Mouse (Mus musculus) midbrain, embryonic 10.5 days (tissue): ENCODE measurements around the gene Plch1. TPM values are rescaled to one million over a fixed set of nuclear protein-coding genes. Genes with fewer than 3 reads are reported as not detected.
A peak's percentile ranks its signal among the peaks of the same experiment; 100 is the strongest.

Source experiments
- DNase-seq: peaks from one replicate; pipeline ENCODE4 v3.0.0-alpha.2; 2017; ENCODE audit warnings: low spot score
- H3K27ac ChIP-seq: fragments of 300-500 bp; sonication (generic); replicated peaks from 2 replicates; pipeline ENCODE4 v1.5.1; 2016; ENCODE audit warnings: mild to moderate bottlenecking
- H3K27me3 ChIP-seq: fragments of 300-500 bp; sonication (generic); 2 replicates; pipeline ENCODE4 v1.6.1; 2016; ENCODE audit warnings: low read depth, mild to moderate bottlenecking; ENCODE audit not compliant: poor library complexity, severe bottlenecking
- H3K36me3 ChIP-seq: fragments of 300-500 bp; sonication (generic); 2 replicates; pipeline ENCODE4 v1.6.1; 2016; ENCODE audit warnings: mild to moderate bottlenecking, moderate library complexity
- H3K4me1 ChIP-seq: fragments of 300-500 bp; sonication (generic); 2 replicates; pipeline ENCODE4 v1.6.1; 2016
- H3K4me3 ChIP-seq: fragments of 300-500 bp; sonication (generic); 2 replicates; pipeline ENCODE4 v1.5.1; 2016; ENCODE audit warnings: mild to moderate bottlenecking, moderate library complexity
- H3K9me3 ChIP-seq: fragments of 300-500 bp; sonication (generic); replicated peaks from 2 replicates; pipeline ENCODE4 v1.6.1; 2016; ENCODE audit warnings: mild to moderate bottlenecking
- WGBS: fragments of 180-500 bp; shearing (Covaris S2); methylation state at CpG from one replicate; pipeline ENCODE4 v1.1.7; 2016; 5-methylcytosine and 5-hydroxymethylcytosine counted together
- polyA plus RNA-seq: library from polyadenylated mRNA; unstranded; fragments of >200 nt; fragmentation: Nextera tagmentation; extraction: Ambion mirVana; gene quantifications from 2 replicates; pipeline ENCODE4 v1.2.1, GENCODE M21; 2016

The Plch1 gene
- 27.5 and 33.1 TPM in 2 replicates for polyA plus RNA-seq

GRCm38 (mm10) chr3:63899309-63899695 is at the start of gene Plch1:
TSS of gene Plch1 (minus strand) at chr3:63899472.
- no peaks in the 10 kb centered on the region for H3K9me3 ChIP-seq
- peak within 1 kb of the TSS; percentile 92 for H3K4me3 ChIP-seq
- WGBS = 0% methylated on average over 12 of the region's 12 CpGs
- peaks cover 72% of the 10 kb centered on the region for H3K4me1 ChIP-seq
- DNase-seq = peak; percentile 94
- peaks cover 2% of the 10 kb centered on the region; the same call in 1 of the 2 replicates for H3K27me3 ChIP-seq
- H3K36me3 ChIP-seq = peaks cover 4% of the 10 kb centered on the region; the same call in 1 of the 2 replicates
- H3K27ac ChIP-seq = peak within 1 kb of the TSS; percentile 98

- 91% methylated on average over 2 of the region's 2 CpGs for WGBS
- H3K27ac ChIP-seq = no peak overlapping the region
- no peaks in the 10 kb centered on the region for H3K9me3 ChIP-seq
- no peaks in the 10 kb centered on the region for H3K4me1 ChIP-seq
- H3K27me3 ChIP-seq = no peaks in the 10 kb centered on the region
- H3K4me3 ChIP-seq = no peak overlapping the region
- peaks cover 15% of the 10 kb centered on the region for H3K36me3 ChIP-seq
- DNase-seq = no peak
These were observed 42.1 kb upstream of the Plch1 start for GRCm38 (mm10) chr3:63941204-63941850.

- no peaks in the 10 kb centered on the region for H3K9me3 ChIP-seq
- H3K4me3 ChIP-seq = no peak overlapping the region
- H3K27ac ChIP-seq = no peak overlapping the region
- DNase-seq = no peak
- H3K4me1 ChIP-seq = no peaks in the 10 kb centered on the region
- H3K27me3 ChIP-seq = no peaks in the 10 kb centered on the region
- H3K36me3 ChIP-seq = peaks cover 8% of the 10 kb centered on the region
- WGBS = 91% methylated on average over 2 of the region's 2 CpGs
These were observed 39.7 kb upstream of the Plch1 start for GRCm38 (mm10) chr3:63938928-63939327.

- H3K36me3 ChIP-seq = no peaks in the 10 kb centered on the region
- DNase-seq = peak; percentile 89
- H3K4me1 ChIP-seq = peaks cover 6% of the 10 kb centered on the region; the same call in 1 of the 2 replicates
- H3K27ac ChIP-seq = peak within 1 kb of the TSS; percentile 97
- WGBS = 5% methylated on average over 48 of the region's 48 CpGs
- H3K4me3 ChIP-seq = peak within 1 kb of the TSS; percentile 73
- no peaks in the 10 kb centered on the region for H3K9me3 ChIP-seq
- no peaks in the 10 kb centered on the region for H3K27me3 ChIP-seq
These were observed 29.9 kb upstream of the Plch1 start, which contains the start of gene E130311K13Rik for GRCm38 (mm10) chr3:63928878-63929859. TSS of gene E130311K13Rik (minus strand) at chr3:63929472.

GRCm38 (mm10) chr3:63919634-63920033 is 20.4 kb upstream of the Plch1 start:
- Histone ChIP-seq H3K9me3 (no peaks in the 10 kb centered on the region), H3K4me3 (no peak overlapping the region), H3K4me1 (no peaks in the 10 kb centered on the region), H3K27me3 (no peaks in the 10 kb centered on the region), H3K27ac (no peak overlapping the region), H3K36me3 (no peaks in the 10 kb centered on the region)
- DNase-seq = peak; percentile 26
- 60% methylated on average over 3 of the region's 3 CpGs for WGBS

- no peak overlapping the region for H3K4me3 ChIP-seq
- peaks cover 3% of the 10 kb centered on the region; the same call in 1 of the 2 replicates for H3K27me3 ChIP-seq
- 88% methylated on average over 4 of the region's 4 CpGs for WGBS
- H3K9me3 ChIP-seq = no peaks in the 10 kb centered on the region
- no peak overlapping the region for H3K27ac ChIP-seq
- peaks cover 3% of the 10 kb centered on the region for H3K4me1 ChIP-seq
- DNase-seq = no peak
- no peaks in the 10 kb centered on the region for H3K36me3 ChIP-seq
These were observed 11.0 kb upstream of the Plch1 start for GRCm38 (mm10) chr3:63910301-63910700.

GRCm38 (mm10) chr3:63905241-63905640 is 6.0 kb upstream of the Plch1 start:
- Histone ChIP-seq H3K9me3 (no peaks in the 10 kb centered on the region), H3K27ac (peak overlapping the region; percentile 77), H3K4me1 (peaks cover 36% of the 10 kb centered on the region), H3K36me3 (no peaks in the 10 kb centered on the region), H3K4me3 (peak overlapping the region; percentile 53), H3K27me3 (peaks cover 12% of the 10 kb centered on the region)
- DNase-seq = peak; percentile 31
- 3% methylated on average over 18 of the region's 18 CpGs for WGBS

GRCm38 (mm10) chr3:63904157-63904556 is 4.9 kb upstream of the Plch1 start:
- no peak overlapping the region for H3K27ac ChIP-seq
- peaks cover 12% of the 10 kb centered on the region for H3K27me3 ChIP-seq
- H3K36me3 ChIP-seq = no peaks in the 10 kb centered on the region
- H3K9me3 ChIP-seq = no peaks in the 10 kb centered on the region
- WGBS = 75% methylated on average over 2 of the region's 2 CpGs
- DNase-seq = no peak
- H3K4me3 ChIP-seq = no peak overlapping the region
- H3K4me1 ChIP-seq = peaks cover 46% of the 10 kb centered on the region

- Histone ChIP-seq H3K27ac (peak overlapping the region; percentile 98), H3K27me3 (peaks cover 7% of the 10 kb centered on the region), H3K4me1 (peaks cover 72% of the 10 kb centered on the region), H3K4me3 (peak overlapping the region; percentile 92), H3K9me3 (no peaks in the 10 kb centered on the region), H3K36me3 (no peaks in the 10 kb centered on the region)
- 1% methylated on average over 12 of the region's 12 CpGs for whole genome bisulfite sequencing
- DNase-seq = peak; percentile 68
These were observed 824 bp upstream of the Plch1 start for GRCm38 (mm10) chr3:63900021-63900571.

GRCm38 (mm10) chr3:63898581-63899308 is 527 bp downstream of the Plch1 start:
- peaks cover 8% of the 10 kb centered on the region; the same call in 1 of the 2 replicates for H3K36me3 ChIP-seq
- DNase-seq = peak; percentile 91
- peaks cover 75% of the 10 kb centered on the region for H3K4me1 ChIP-seq
- under 1% methylated on average over 41 of the region's 41 CpGs for WGBS
- peak overlapping the region; percentile 92 for H3K4me3 ChIP-seq
- H3K27ac ChIP-seq = peak overlapping the region; percentile 98
- no peaks in the 10 kb centered on the region for H3K27me3 ChIP-seq
- H3K9me3 ChIP-seq = no peaks in the 10 kb centered on the region

GRCm38 (mm10) chr3:63897177-63897576 is 2.1 kb downstream of the Plch1 start:
- no peaks in the 10 kb centered on the region for H3K27me3 ChIP-seq
- no peaks in the 10 kb centered on the region for H3K9me3 ChIP-seq
- no peak for DNase-seq
- WGBS = 10% methylated on average over 1 of the region's 1 CpGs
- H3K4me1 ChIP-seq = peaks cover 84% of the 10 kb centered on the region
- peaks cover 12% of the 10 kb centered on the region; the same call in 1 of the 2 replicates for H3K36me3 ChIP-seq
- peak overlapping the region; percentile 92 for H3K4me3 ChIP-seq
- H3K27ac ChIP-seq = peak overlapping the region; percentile 73

GRCm38 (mm10) chr3:63896303-63896702 is 3.0 kb downstream of the Plch1 start:
- WGBS = 58% methylated on average over 4 of the region's 4 CpGs
- Histone ChIP-seq H3K4me1 (peaks cover 76% of the 10 kb centered on the region), H3K4me3 (peak overlapping the region; percentile 92), H3K36me3 (peaks cover 15% of the 10 kb centered on the region; the same call in 1 of the 2 replicates), H3K27ac (peak overlapping the region; percentile 73), H3K27me3 (no peaks in the 10 kb centered on the region), H3K9me3 (no peaks in the 10 kb centered on the region)
- no peak for DNase-seq
